Mouse (Mus musculus): Measurements from ENCODE around the gene Ago4. TPM values are rescaled to one million over a fixed set of nuclear protein-coding genes. Genes with fewer than 3 reads are reported as not detected.
A peak's percentile ranks its signal among the peaks of the same experiment; 100 is the strongest.

The Ago4 gene
- polyA plus RNA-seq, 1 experiment from 2014 or later, result 1.5 TPM

- Histone ChIP-seq H3K9ac (replicated peaks; ENCODE audit: low read length) (no peak overlapping the region), H3K4me2 (replicated peaks; ENCODE audit: low read depth, low read length) (no peak overlapping the region), H3K4me3 (ENCODE audit: low read length) (no peak overlapping the region), H3K27me3 (ENCODE audit: insufficient read depth, low read length) (no peaks in the 10 kb centered on the region), H3K9me3 (ENCODE audit: low read length) (no peaks in the 10 kb centered on the region), H3K36me3 (ENCODE audit: insufficient read depth, low read length) (no peaks in the 10 kb centered on the region), H3K27ac (ENCODE audit: low read length) (no peak overlapping the region), H3K4me1 (ENCODE audit: insufficient read depth, low read length) (no peaks in the 10 kb centered on the region)
- WGBS, result 71% methylated on average over 2 of the region's 2 CpGs
- no peak for ATAC-seq (ENCODE audit: low FRiP score, low TSS enrichment)
These were observed 48.2 kb downstream of the Ago4 start for GRCm38 (mm10) chr4:126485065-126485464.

- no peak overlapping the region for H3K4me2 ChIP-seq (replicated peaks; ENCODE audit: low read depth, low read length)
- H3K9me3 ChIP-seq (ENCODE audit: low read length), result no peaks in the 10 kb centered on the region
- 75% methylated on average over 3 of the region's 3 CpGs for WGBS
- ATAC-seq (ENCODE audit: low FRiP score, low TSS enrichment), result no peak
- H3K4me1 ChIP-seq (ENCODE audit: insufficient read depth, low read length), result no peaks in the 10 kb centered on the region
- H3K27me3 ChIP-seq (ENCODE audit: insufficient read depth, low read length), result no peaks in the 10 kb centered on the region
- no peaks in the 10 kb centered on the region for H3K36me3 ChIP-seq (ENCODE audit: insufficient read depth, low read length)
- H3K27ac ChIP-seq (ENCODE audit: low read length), result no peak overlapping the region
- no peak overlapping the region for H3K9ac ChIP-seq (replicated peaks; ENCODE audit: low read length)
- H3K4me3 ChIP-seq (ENCODE audit: low read length), result no peak overlapping the region
These were observed 49.4 kb downstream of the Ago4 start for GRCm38 (mm10) chr4:126483874-126484273.

GRCm38 (mm10) chr4:126482951-126483350, 50.3 kb downstream of the Ago4 start:
- WGBS, result 78% methylated on average over 12 of the region's 12 CpGs
- Histone ChIP-seq H3K27ac (ENCODE audit: low read length) (no peak overlapping the region), H3K4me1 (ENCODE audit: insufficient read depth, low read length) (no peaks in the 10 kb centered on the region), H3K36me3 (ENCODE audit: insufficient read depth, low read length) (no peaks in the 10 kb centered on the region), H3K9me3 (ENCODE audit: low read length) (no peaks in the 10 kb centered on the region), H3K27me3 (ENCODE audit: insufficient read depth, low read length) (no peaks in the 10 kb centered on the region), H3K4me2 (replicated peaks; ENCODE audit: low read depth, low read length) (no peak overlapping the region), H3K4me3 (ENCODE audit: low read length) (no peak overlapping the region), H3K9ac (replicated peaks; ENCODE audit: low read length) (no peak overlapping the region)
- ATAC-seq (ENCODE audit: low FRiP score, low TSS enrichment), result no peak

- 94% methylated on average over 5 of the region's 5 CpGs for WGBS
These were observed 51.8 kb downstream of the Ago4 start for GRCm38 (mm10) chr4:126481461-126481860.

GRCm38 (mm10) chr4:126480288-126480687, 53.0 kb downstream of the Ago4 start:
- H3K36me3 ChIP-seq (ENCODE audit: insufficient read depth, low read length), result no peaks in the 10 kb centered on the region
- no peaks in the 10 kb centered on the region for H3K9me3 ChIP-seq (ENCODE audit: low read length)
- no peak overlapping the region for H3K27ac ChIP-seq (ENCODE audit: low read length)
- no peak overlapping the region for H3K9ac ChIP-seq (replicated peaks; ENCODE audit: low read length)
- 45% methylated on average over 3 of the region's 3 CpGs for WGBS
- H3K4me3 ChIP-seq (ENCODE audit: low read length), result no peak overlapping the region
- H3K4me1 ChIP-seq (ENCODE audit: insufficient read depth, low read length), result no peaks in the 10 kb centered on the region
- ATAC-seq (ENCODE audit: low FRiP score, low TSS enrichment), result no peak
- no peak overlapping the region for H3K4me2 ChIP-seq (replicated peaks; ENCODE audit: low read depth, low read length)
- H3K27me3 ChIP-seq (ENCODE audit: insufficient read depth, low read length), result no peaks in the 10 kb centered on the region

More at GRCm38 (mm10) chr4:126481461-126481860, 51.8 kb downstream of the Ago4 start:
- no peaks in the 10 kb centered on the region for H3K9me3 ChIP-seq (ENCODE audit: low read length)
- H3K27ac ChIP-seq (ENCODE audit: low read length), result no peak overlapping the region
- no peaks in the 10 kb centered on the region for H3K4me1 ChIP-seq (ENCODE audit: insufficient read depth, low read length)
- no peaks in the 10 kb centered on the region for H3K36me3 ChIP-seq (ENCODE audit: insufficient read depth, low read length)
- H3K4me2 ChIP-seq (replicated peaks; ENCODE audit: low read depth, low read length), result no peak overlapping the region
- no peak overlapping the region for H3K9ac ChIP-seq (replicated peaks; ENCODE audit: low read length)
- H3K27me3 ChIP-seq (ENCODE audit: insufficient read depth, low read length), result no peaks in the 10 kb centered on the region
- no peak for ATAC-seq (ENCODE audit: low FRiP score, low TSS enrichment)
- H3K4me3 ChIP-seq (ENCODE audit: low read length), result no peak overlapping the region

GRCm38 (mm10) chr4:126473031-126473430, 60.2 kb downstream of the Ago4 start:
- no peak overlapping the region for H3K27ac ChIP-seq (ENCODE audit: low read length)
- 38% methylated on average over 5 of the region's 5 CpGs for WGBS
- no peak for ATAC-seq (ENCODE audit: low FRiP score, low TSS enrichment)
- no peak overlapping the region for H3K9ac ChIP-seq (replicated peaks; ENCODE audit: low read length)
- H3K4me2 ChIP-seq (replicated peaks; ENCODE audit: low read depth, low read length), result no peak overlapping the region
- H3K36me3 ChIP-seq (ENCODE audit: insufficient read depth, low read length), result no peaks in the 10 kb centered on the region
- no peaks in the 10 kb centered on the region for H3K4me1 ChIP-seq (ENCODE audit: insufficient read depth, low read length)
- H3K9me3 ChIP-seq (ENCODE audit: low read length), result no peaks in the 10 kb centered on the region
- H3K4me3 ChIP-seq (ENCODE audit: low read length), result no peak overlapping the region
- H3K27me3 ChIP-seq (ENCODE audit: insufficient read depth, low read length), result no peaks in the 10 kb centered on the region

GRCm38 (mm10) chr4:126469334-126469733, 63.9 kb downstream of the Ago4 start:
- H3K27ac ChIP-seq (ENCODE audit: low read length), result no peak overlapping the region
- no peak overlapping the region for H3K4me3 ChIP-seq (ENCODE audit: low read length)
- H3K9ac ChIP-seq (replicated peaks; ENCODE audit: low read length), result no peak overlapping the region
- no peaks in the 10 kb centered on the region for H3K9me3 ChIP-seq (ENCODE audit: low read length)
- H3K36me3 ChIP-seq (ENCODE audit: insufficient read depth, low read length), result no peaks in the 10 kb centered on the region
- no peak for ATAC-seq (ENCODE audit: low FRiP score, low TSS enrichment)
- H3K27me3 ChIP-seq (ENCODE audit: insufficient read depth, low read length), result no peaks in the 10 kb centered on the region
- 57% methylated on average over 1 of the region's 1 CpGs for WGBS
- peaks cover 32% of the 10 kb centered on the region for H3K4me1 ChIP-seq (ENCODE audit: insufficient read depth, low read length)
- H3K4me2 ChIP-seq (replicated peaks; ENCODE audit: low read depth, low read length), result no peak overlapping the region

GRCm38 (mm10) chr4:126468925-126469324, 64.3 kb downstream of the Ago4 start:
- Histone ChIP-seq H3K27ac (ENCODE audit: low read length) (no peak overlapping the region), H3K27me3 (ENCODE audit: insufficient read depth, low read length) (no peaks in the 10 kb centered on the region), H3K36me3 (ENCODE audit: insufficient read depth, low read length) (no peaks in the 10 kb centered on the region), H3K4me1 (ENCODE audit: insufficient read depth, low read length) (peaks cover 34% of the 10 kb centered on the region), H3K4me2 (replicated peaks; ENCODE audit: low read depth, low read length) (peak overlapping the region; percentile 56), H3K9me3 (ENCODE audit: low read length) (no peaks in the 10 kb centered on the region), H3K4me3 (ENCODE audit: low read length) (peak overlapping the region; percentile 92), H3K9ac (replicated peaks; ENCODE audit: low read length) (peak overlapping the region; percentile 9; the same call in 1 of the 2 replicates)
- ATAC-seq (ENCODE audit: low FRiP score, low TSS enrichment), result no peak
- WGBS, result 5% methylated on average over 8 of the region's 8 CpGs

- peak; percentile 89 for ATAC-seq (ENCODE audit: low FRiP score, low TSS enrichment)
- Histone ChIP-seq H3K4me3 (ENCODE audit: low read length) (peak within 1 kb of the TSS; percentile 92), H3K4me2 (replicated peaks; ENCODE audit: low read depth, low read length) (peak within 1 kb of the TSS; percentile 56), H3K36me3 (ENCODE audit: insufficient read depth, low read length) (no peaks in the 10 kb centered on the region), H3K9me3 (ENCODE audit: low read length) (no peaks in the 10 kb centered on the region), H3K27me3 (ENCODE audit: insufficient read depth, low read length) (no peaks in the 10 kb centered on the region), H3K9ac (replicated peaks; ENCODE audit: low read length) (peak within 1 kb of the TSS; percentile 94), H3K4me1 (ENCODE audit: insufficient read depth, low read length) (peaks cover 34% of the 10 kb centered on the region), H3K27ac (ENCODE audit: low read length) (peak within 1 kb of the TSS; percentile 92)
- WGBS, result under 1% methylated on average over 44 of the region's 55 CpGs
These were observed 64.9 kb downstream of the Ago4 start, which contains the start of gene Ago1 for GRCm38 (mm10) chr4:126468285-126468901. Gene Ago1, minus strand, starts transcription at chr4:126468583.

- Histone ChIP-seq H3K4me1 (ENCODE audit: insufficient read depth, low read length) (peaks cover 34% of the 10 kb centered on the region), H3K4me3 (ENCODE audit: low read length) (peak overlapping the region; percentile 92), H3K9ac (replicated peaks; ENCODE audit: low read length) (peak overlapping the region; percentile 94), H3K4me2 (replicated peaks; ENCODE audit: low read depth, low read length) (peak overlapping the region; percentile 56), H3K27ac (ENCODE audit: low read length) (peak overlapping the region; percentile 92), H3K9me3 (ENCODE audit: low read length) (no peaks in the 10 kb centered on the region), H3K36me3 (ENCODE audit: insufficient read depth, low read length) (no peaks in the 10 kb centered on the region), H3K27me3 (ENCODE audit: insufficient read depth, low read length) (no peaks in the 10 kb centered on the region)
- peak; percentile 79 for ATAC-seq (ENCODE audit: low FRiP score, low TSS enrichment)
- WGBS, result under 1% methylated on average over 25 of the region's 25 CpGs
These were observed 65.5 kb downstream of the Ago4 start for GRCm38 (mm10) chr4:126467721-126468284.

Data from kidney, embryonic 16.5 days (tissue).